9 mouse cellular contexts compared by ENCODE assay signal in the genomic region with DNA sequence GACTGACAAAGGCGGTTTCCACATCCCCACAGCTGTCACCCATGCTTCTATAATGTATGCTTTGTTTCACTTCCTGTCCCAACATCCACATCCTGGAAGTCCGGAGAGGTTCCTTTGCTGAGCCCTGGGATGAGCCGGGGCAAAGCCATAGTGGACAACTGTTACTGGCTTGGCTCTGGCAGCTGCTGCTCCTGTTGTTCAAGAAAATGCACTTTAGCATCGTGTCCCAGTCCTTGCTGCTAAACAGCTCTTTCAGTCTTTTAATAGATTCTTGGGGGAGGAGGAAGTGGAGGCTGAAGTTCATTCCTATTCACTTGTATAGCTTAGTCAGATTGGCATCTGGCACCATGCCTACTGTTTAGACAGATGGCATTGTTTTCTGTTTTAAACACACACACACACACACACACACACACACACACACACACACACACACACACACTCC.
DNase-seq lines count a peak whose midpoint lies in the region; ATAC-seq and TF ChIP-seq lines count a peak whose summit lies in the region.
"Had no signal": no experiment of that assay in that cellular context is flagged by ENCODE, and none has a peak within 500 bp of the region (broad histone marks: within the 10 kb centered on the region; RNA-seq: fewer than 3 reads in every experiment).

No protein-coding gene starts in this region.

- WGBS in lung, embryonic 14.5 days = 37% methylated on average over 4 of the region's 4 CpGs
- WGBS in midbrain, embryonic 14.5 days = 24% methylated on average over 4 of the region's 4 CpGs

- no peaks in the 10 kb centered on the region for H3K36me3 ChIP-seq in lung, embryonic 14.5 days (ENCODE audit: insufficient read depth)
- H3K36me3 ChIP-seq in midbrain, embryonic 14.5 days (ENCODE audit: control insufficient read depth, insufficient read depth, low read length) = no peaks in the 10 kb centered on the region

- ATAC-seq in lung, embryonic 14.5 days (ENCODE audit: insufficient read depth) = peak; percentile 31; the same call in 1 of the 2 replicates
- peak; percentile 62 to 80 for ATAC-seq in hematopoietic stem cell, adult 5-6 weeks (replicated peaks in 1 of 2; ENCODE audit: insufficient read depth in 1 of 2, low FRiP score in 2 of 2, low TSS enrichment in 1 of 2, low read depth in 1 of 2, poor library complexity in 2 of 2, severe bottlenecking in 2 of 2)
- peak; percentile 48; the same call in 1 of the 2 replicates for ATAC-seq in midbrain, embryonic 14.5 days (ENCODE audit: low FRiP score, low TSS enrichment)

- peak; percentile 9 for DNase-seq in adrenal gland, postnatal 14 days
- DNase-seq in adrenal gland, adult 2 months = no peak
- DNase-seq in lung, embryonic 14.5 days = peak; percentile 43
- DNase-seq in lung, postnatal 36 days = no peak
- peak; percentile 72 for DNase-seq in midbrain, embryonic 14.5 days
- DNase-seq in cerebellum, adult 11-12 months = no peak
- DNase-seq in left cerebral cortex, adult 11 months (ENCODE audit: low spot score) = no peak
- DNase-seq: gastrocnemius, postnatal 36 days had no signal

- no peaks in the 10 kb centered on the region for H3K4me1 ChIP-seq in lung, embryonic 14.5 days (ENCODE audit: insufficient read depth)
- H3K4me1 ChIP-seq in midbrain, embryonic 14.5 days (ENCODE audit: control insufficient read depth, insufficient read depth, low read length) = 0 out of 2 replicates have a peak, but pooled peaks cover 2% of the 10 kb centered on the region

- no peak overlapping the region for H3K4me3 ChIP-seq in lung, embryonic 14.5 days (ENCODE audit: low read depth, low read length)
- H3K4me3 ChIP-seq in midbrain, embryonic 14.5 days (replicated peaks; ENCODE audit: low read depth, low read length) = no peak overlapping the region

- H3K9ac ChIP-seq in lung, embryonic 14.5 days = no peak overlapping the region
- H3K9ac ChIP-seq in midbrain, embryonic 14.5 days (replicated peaks; ENCODE audit: low read length) = no peak overlapping the region

- no peaks in the 10 kb centered on the region for H3K9me3 ChIP-seq in lung, embryonic 14.5 days (ENCODE audit: low read depth, low read length)
- no peaks in the 10 kb centered on the region for H3K9me3 ChIP-seq in midbrain, embryonic 14.5 days (ENCODE audit: control insufficient read depth, low read length)

- no peak overlapping the region for H3K27ac ChIP-seq in lung, embryonic 14.5 days (ENCODE audit: low read depth)
- H3K27ac ChIP-seq in midbrain, embryonic 14.5 days (replicated peaks; ENCODE audit: low read depth, low read length) = peak overlapping the region; percentile 67

- TF ChIP-seq CTCF in lung, embryonic 14.5 days (IDR thresholded peaks at IDR 0.05; ENCODE audit: low read depth) = no peak

- no peak overlapping the region for H3K4me2 ChIP-seq in lung, embryonic 14.5 days
- no peak overlapping the region for H3K4me2 ChIP-seq in midbrain, embryonic 14.5 days (ENCODE audit: low read length)

- no peaks in the 10 kb centered on the region for H3K27me3 ChIP-seq in lung, embryonic 14.5 days (ENCODE audit: insufficient read depth, low read length)
- no peaks in the 10 kb centered on the region for H3K27me3 ChIP-seq in midbrain, embryonic 14.5 days (ENCODE audit: control insufficient read depth, insufficient read depth, low read length)

Comparison
In these comparisons a context has a peak if more than half of its experiments do, and no peak if none do; other contexts are left out.
1. DNase-seq: peak in adrenal gland, postnatal 14 days (single experiment), lung, embryonic 14.5 days (single experiment) and midbrain, embryonic 14.5 days (single experiment); none in adrenal gland, adult 2 months (single experiment), lung, postnatal 36 days (single experiment), cerebellum, adult 11-12 months (single experiment) and left cerebral cortex, adult 11 months (single experiment).
2. Peak in every context shown above with its lines, with median percentiles within 50 percentile points of each other: ATAC-seq.